Mouse (Mus musculus): ENCODE results near the gene Olfr1128.
"Not testable (repeated sequence)": the region's sequence is repeated elsewhere in the genome, so short reads cannot be mapped to it uniquely, and the experiment has no call there.

Gene Olfr1128

GRCm38 (mm10) chr2:87545442-87545841 lies at the start of gene Olfr1128:
Olfr1128 (minus strand) TSS chr2:87545542.
- no peak for DNase-seq (ENCODE audit: low spot score in 2 of 2)

GRCm38 (mm10) chr2:87573602-87574001 lies 28.3 kb upstream of the Olfr1128 start, which contains the start of gene Olfr1129:
Olfr1129 (plus strand) TSS chr2:87573902.
- not testable (repeated sequence) for DNase-seq (ENCODE audit: low spot score in 2 of 2)

DNA sequence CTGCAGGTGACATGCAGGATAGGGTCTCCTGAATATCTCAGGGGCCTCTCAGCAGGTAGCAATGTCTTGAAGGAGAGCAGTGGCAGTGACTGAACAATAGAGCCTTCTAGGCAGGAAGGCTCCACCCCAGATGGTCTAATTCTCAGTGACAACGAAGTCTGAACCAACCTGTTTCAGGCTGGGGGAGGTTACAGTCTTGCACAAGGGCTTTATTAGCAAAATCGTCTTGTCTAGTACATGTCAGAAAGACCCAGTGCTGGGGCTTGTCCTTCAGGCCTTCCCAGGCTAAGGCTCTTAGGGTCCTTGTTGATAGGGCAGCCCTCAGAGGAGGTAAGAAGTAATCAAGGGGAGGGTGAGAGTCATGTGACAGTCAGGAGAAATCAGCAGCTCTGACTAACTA lies 10.5 kb downstream of the Olfr1128 start:
- no peak for DNase-seq (ENCODE audit: low spot score in 2 of 2)

DNA sequence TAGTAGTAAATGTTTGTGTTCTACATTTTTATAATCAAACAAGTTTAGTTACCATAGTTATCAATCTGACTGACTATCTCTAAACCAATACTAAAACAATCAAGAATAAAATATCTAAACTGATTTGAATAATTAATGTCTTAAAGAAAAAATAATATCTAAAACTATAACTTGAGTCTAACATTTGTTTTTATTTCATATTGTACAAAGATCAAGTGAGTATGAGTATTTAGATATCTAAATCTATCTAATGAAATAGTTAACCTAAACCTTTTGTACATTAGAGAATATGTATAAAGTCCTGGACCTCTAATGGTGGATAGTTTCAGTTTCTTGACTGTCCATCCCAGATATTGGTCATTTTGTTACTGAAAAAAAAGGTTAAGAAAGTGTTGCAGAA lies 13.8 kb downstream of the Olfr1128 start, which contains the start of gene Olfr153:
Gene Olfr153, plus strand, starts transcription at position 301 of the 400 bp plus-strand sequence.
- DNase-seq (ENCODE audit: low spot score in 2 of 2), result no peak

- DNase-seq (ENCODE audit: low spot score in 2 of 2), result not testable (repeated sequence)
Measured at GRCm38 (mm10) chr2:87525899-87526616, 19.3 kb downstream of the Olfr1128 start.

- DNase-seq (ENCODE audit: low spot score in 2 of 2), result no peak
Measured at GRCm38 (mm10) chr2:87520651-87521050, 24.7 kb downstream of the Olfr1128 start.

- no peak for DNase-seq (ENCODE audit: low spot score in 2 of 2)
Measured at GRCm38 (mm10) chr2:87516581-87516980, 28.8 kb downstream of the Olfr1128 start.

GRCm38 (mm10) chr2:87515457-87516060 lies 29.8 kb downstream of the Olfr1128 start:
- no peak for DNase-seq (ENCODE audit: low spot score in 2 of 2)

DNA sequence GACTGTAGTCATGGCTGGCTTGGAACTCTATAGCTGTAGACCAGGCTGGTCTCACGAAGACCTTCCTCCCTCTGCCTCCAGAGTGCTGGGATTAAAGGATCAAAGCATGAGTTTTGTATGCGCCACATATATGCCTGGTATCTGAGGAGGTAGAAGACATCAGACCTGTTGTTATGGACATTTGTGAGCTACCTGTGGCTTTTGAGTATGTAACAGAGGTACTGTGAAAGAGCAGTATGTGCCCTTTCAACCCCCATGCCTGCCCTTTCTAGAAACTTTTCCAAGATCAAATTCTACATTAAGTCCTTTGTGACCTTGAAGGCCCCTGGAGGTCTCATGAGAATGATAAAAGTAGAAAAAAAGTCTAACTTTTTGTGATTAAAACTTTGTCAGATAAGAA lies 30.3 kb downstream of the Olfr1128 start:
- DNase-seq (ENCODE audit: low spot score in 2 of 2), result no peak

DNA sequence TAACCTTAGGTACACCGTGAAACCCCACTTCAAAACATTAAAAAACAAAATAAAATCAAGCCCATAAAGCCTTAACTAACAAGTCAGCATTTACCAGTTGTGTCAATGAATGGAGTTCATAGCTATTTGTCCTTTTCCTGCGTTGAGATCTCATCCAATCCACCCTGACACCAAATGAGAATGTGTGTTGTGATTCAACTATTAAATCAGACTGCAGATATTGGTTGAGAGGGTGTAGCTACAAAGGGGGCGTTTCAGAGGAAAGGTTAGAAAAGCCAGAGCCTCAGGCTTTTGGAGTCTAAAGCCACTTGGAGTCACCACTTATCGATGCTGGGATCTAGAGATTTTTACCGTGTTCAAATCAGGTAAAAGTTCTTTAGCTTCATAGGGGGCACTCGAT lies 39.1 kb downstream of the Olfr1128 start, which contains the start of gene Pramel6:
Gene Pramel6, plus strand, starts transcription at position 301 of the 400 bp plus-strand sequence.
- no peak for DNase-seq (ENCODE audit: low spot score in 2 of 2)

DNA sequence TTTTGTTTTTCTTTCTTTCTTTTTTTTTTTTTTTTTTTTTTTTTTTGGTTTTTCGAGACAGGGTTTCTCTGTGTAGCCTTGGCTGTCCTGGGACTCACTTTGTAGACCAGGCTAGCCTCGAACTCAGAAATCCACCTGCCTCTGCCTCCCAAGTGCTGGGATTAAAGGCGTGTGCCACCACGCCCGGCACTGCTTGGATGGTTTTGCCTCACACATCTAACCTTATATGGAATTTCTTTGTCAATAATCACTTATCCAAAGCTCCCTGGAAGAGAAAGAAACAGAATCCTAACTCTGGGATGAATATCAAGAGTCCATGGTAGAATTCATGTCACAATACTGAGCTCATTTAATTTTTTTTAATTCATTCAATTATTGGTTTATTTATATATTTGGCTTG lies 48.3 kb downstream of the Olfr1128 start, which contains the start of gene Pramel7:
Gene Pramel7, minus strand, starts transcription at position 101 of the 400 bp plus-strand sequence.
- DNase-seq (ENCODE audit: low spot score in 2 of 2), result not testable (repeated sequence)

Data from urinary bladder, postnatal 36 days (tissue).